Mouse (Mus musculus) ovary, adult 18-20 months (tissue): Measurements from ENCODE around the gene Pik3cb.

Source experiments
- DNase-seq: peaks from one replicate; pipeline ENCODE4 v3.0.0; 2022; ENCODE audit warnings: low spot score, mixed read lengths

Pik3cb gene

GRCm38 (mm10) chr9:99146855-99147735 lies 6.7 kb upstream of the Pik3cb start:
- no peak for DNase-seq

- DNase-seq = no peak
Measured at GRCm38 (mm10) chr9:99145756-99146155, 5.3 kb upstream of the Pik3cb start.

- no peak for DNase-seq
Measured at GRCm38 (mm10) chr9:99144416-99144989, 4.1 kb upstream of the Pik3cb start.

- no peak for DNase-seq
Measured at GRCm38 (mm10) chr9:99141618-99142017, 1.2 kb upstream of the Pik3cb start.

DNA sequence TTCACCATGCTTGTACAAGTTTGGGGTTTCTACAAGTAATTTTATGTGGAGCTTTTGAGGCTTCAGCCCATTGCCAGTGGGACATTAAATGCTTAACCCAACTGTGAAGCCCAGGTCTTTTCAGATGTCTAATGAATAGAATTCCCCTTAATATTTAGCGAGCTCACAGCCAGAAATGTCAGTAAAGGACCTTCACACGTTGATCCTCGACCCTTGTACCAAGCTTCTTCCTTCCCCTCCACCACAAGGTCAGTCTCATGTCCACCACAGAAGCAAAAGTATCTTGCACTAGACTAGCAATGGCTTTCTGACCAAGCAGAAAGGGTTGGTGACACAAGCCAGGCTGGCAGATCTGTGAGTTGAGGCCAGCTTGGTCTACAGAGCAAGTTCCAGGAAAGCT lies 750 bp upstream of the Pik3cb start:
- DNase-seq = no peak

DNA sequence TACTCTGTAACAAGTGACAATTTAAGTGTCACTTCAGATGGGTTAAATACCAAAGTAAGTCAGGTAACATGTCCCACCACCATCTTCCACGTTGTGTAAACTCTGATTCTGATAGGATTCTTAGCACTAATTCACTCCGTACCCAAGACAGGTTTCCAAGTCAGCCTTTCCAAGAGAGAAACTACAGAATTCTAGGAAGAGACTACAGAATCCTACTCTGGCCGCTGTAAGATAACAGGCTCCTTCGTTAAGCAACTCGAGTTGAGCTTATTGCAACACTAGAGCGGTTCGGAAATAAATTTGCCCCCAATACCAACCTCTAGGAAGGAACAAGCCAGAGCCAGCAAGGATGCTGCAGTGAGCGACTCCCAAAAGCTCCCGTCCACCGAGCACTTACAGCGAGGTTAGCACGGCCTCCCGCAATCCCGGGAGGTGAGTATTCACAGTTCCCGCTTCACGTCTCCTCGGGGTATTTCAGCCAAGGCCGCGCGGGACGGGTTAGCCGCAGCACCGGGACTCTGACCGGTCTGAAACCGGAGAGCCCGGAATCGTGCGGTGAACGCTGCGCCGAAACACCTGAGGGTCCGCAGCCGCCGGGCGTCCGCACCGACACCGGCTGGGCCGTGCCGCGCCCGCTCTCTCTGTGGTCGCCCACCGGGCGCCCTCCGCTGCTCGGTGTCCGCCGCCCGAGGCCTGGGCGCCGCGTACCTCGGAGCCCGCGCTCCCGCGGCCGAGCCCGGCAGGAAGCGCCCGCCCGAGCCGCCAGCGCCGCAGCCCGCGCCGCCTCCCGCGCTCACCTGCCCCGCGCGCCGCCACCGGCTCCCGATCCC lies 1.0 kb downstream of the Pik3cb start:
- DNase-seq = peak; percentile 13

DNA sequence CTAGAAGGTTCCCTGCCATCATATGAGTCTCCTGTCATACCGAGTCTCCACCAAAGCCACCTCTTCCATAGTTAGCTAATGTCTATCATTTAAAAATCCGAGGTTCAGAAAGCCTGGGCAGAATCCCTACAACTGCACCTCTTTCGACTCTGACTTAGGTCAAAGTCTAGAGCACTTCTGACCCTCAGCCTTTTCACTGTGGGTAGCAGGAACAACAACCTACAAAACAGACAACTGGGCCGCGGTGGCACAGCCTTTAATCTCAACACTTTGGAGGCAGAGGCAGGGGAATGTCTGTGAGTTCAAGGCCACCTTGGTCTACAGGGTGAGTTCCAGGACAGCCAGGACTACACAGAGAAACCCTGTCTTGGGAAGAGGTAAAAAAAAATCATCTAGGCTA lies 3.1 kb downstream of the Pik3cb start:
- DNase-seq = no peak

DNA sequence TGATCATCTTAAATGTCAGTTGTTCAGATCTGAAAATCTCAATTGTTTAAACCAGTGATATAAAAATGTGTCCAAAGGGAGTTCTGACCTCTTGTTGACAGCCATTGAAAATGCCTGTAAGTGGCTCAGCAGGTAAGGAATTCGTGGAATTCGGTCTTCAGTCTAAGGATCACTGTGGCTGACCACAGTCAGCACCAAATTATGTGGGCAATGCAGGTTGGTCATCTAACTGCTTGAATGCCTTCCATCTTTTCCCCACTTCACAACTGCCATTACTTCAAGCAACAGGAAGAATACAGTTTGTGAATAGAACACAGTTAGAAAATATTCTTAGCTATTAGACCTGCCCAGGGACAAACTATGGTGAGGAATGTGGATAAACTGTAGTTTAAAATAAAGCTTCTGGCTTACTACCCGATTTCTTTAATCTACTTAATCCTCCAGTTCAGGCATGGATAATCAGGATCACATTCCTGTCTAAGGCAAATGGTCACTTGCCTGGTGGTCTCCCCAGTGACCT lies 8.4 kb downstream of the Pik3cb start:
- DNase-seq = no peak

DNA sequence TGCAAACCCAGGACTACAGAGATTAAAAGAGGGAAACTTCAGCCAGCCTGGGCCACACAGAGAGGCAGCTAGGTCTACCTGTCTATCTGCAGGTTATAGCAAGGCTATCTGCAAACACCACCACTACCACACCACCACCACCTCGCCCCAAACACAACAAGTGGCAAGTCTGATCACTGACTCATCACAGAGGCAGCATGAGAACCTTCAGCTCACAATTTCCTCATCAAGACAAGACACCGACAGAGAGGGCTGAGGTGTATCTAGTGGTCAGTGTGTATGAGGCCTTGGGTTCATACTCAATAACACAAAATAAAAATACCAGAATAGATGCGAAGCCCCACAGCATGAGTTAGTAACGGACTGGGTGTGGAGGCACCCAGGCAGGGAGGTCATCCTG lies 9.3 kb downstream of the Pik3cb start:
- DNase-seq = no peak

- no peak for DNase-seq
Measured at GRCm38 (mm10) chr9:99127578-99127977, 12.8 kb downstream of the Pik3cb start.

GRCm38 (mm10) chr9:99122749-99123148 lies 17.7 kb downstream of the Pik3cb start:
- no peak for DNase-seq

DNA sequence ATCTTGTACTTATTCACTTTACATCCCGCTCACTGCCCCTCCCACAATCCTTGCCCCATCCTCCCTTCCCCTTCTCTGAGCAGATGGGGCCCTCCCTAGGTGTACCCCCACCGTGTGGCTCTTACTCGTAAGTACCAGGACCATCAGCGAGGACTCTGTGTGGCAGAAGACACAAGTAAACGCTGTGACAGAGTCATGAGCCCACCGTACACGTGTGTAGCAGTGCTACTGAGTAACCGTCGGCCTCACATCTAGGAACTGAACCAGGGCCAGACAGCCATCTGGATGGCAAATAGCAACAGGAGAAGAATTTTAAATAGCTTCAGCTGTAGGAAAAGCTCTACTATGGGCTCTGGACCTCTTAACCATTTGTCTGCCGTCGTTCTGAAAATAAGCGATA lies 28.0 kb downstream of the Pik3cb start:
- no peak for DNase-seq

GRCm38 (mm10) chr9:99111085-99111484 lies 29.3 kb downstream of the Pik3cb start:
- no peak for DNase-seq

GRCm38 (mm10) chr9:99110213-99110612 lies 30.2 kb downstream of the Pik3cb start:
- no peak for DNase-seq

DNA sequence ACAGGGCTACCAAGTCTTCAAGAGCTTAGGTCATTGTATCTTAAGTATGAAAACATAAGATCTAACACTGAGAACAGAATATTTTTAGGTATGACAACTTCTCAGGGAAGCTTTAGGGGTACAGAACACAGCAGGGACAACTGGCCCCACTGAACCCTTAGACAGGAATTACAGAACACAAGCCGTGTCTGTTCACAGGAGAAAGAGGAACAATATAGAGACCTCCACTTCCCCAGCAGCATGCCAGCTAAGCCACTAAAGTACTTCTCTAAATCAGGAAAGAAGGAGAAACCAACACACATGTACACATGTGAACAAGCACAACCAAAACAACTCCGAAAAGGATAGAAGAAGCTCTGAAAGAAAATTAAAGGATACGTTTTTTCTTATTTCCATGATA lies 30.8 kb downstream of the Pik3cb start:
- no peak for DNase-seq

DNA sequence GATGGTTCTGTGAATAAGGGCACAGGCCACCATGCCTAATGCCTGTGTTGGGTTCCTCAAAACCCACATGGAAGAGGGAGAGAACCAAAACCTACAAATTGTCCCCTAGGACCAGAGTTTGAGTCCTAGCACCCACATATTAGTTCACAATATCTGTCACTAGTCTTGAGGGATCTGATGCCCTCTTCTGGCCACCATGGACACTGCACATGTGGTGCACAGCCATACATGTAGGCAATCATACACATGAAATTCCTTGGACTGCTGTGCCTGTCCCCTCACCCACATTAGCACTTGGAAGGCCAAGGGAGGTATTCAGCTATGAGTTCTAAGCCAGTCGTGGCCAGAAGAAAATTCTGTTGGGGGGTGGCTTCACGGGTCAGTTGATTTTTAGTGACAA lies 36.0 kb downstream of the Pik3cb start:
- DNase-seq = no peak

- no peak for DNase-seq
Measured at GRCm38 (mm10) chr9:99103865-99104264, 36.6 kb downstream of the Pik3cb start.

- DNase-seq = no peak
Measured at GRCm38 (mm10) chr9:99098482-99099129, 41.8 kb downstream of the Pik3cb start.

DNA sequence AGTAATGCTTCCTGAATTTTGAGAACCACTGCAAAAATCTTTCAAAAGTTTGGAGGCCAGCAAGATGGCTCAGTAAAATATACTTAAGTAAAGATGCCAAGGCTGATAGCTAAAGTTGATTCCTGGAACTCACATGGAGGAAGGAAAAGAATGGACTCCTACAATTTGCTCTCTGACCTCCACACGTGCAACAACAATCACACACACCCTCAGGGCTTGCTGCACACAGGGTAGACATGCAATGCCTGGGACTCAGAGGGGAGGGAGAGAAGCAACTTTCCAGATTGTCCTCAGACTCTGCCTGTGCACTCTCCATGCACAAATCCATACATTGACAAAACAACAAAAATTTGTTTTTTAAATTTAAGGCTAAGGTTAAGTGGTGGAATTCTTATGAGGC lies 42.8 kb downstream of the Pik3cb start:
- DNase-seq = no peak

DNA sequence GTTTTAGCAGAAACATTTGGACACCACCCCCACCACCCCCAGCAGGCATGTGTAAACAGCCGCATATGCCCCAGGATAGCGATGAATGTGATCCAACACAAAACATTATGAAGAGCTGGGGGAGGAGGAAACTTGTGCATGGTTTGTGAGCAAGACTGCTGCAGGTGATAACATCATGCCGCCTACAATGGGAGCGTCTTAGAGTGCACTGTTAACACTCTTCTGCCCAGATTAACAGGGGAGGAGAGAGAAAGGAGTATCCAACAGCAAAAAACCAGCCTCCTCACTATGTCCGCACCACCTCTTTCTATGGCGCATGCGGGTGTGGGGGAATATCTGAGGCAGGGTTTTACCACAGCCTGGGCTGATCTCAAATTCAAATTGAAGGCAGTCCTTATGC lies 45.2 kb downstream of the Pik3cb start:
- no peak for DNase-seq

- no peak for DNase-seq
Measured at GRCm38 (mm10) chr9:99090546-99090945, 49.9 kb downstream of the Pik3cb start.

- no peak for DNase-seq
Measured at GRCm38 (mm10) chr9:99089904-99090303, 50.5 kb downstream of the Pik3cb start.
